Mouse (Mus musculus) adrenal gland, adult 18-20 months (tissue): ENCODE measurements around the gene Zfp981. TPM values are rescaled to one million over a fixed set of nuclear protein-coding genes. Genes with fewer than 3 reads are reported as not detected.

Experiments used
- total RNA-seq, 2 experiments: library from RNA; stranded (reverse); gene quantifications; 1 replicate in 1 of 2; 2 replicates in 1 of 2; pipeline ENCODE4 v1.2.3; 2021

Zfp981 gene
- total RNA-seq, 2 experiments from 2014 or later = 0.19 to 1.9 TPM

Other genes starting within 250 kb of the Zfp981 start
- gene Zfp992, start 53.0 kb upstream of the Zfp981 start, total RNA-seq = 1 to 10 TPM; 1.8 to 2.2 TPM
- gene Zfp993, start 108.9 kb downstream of the Zfp981 start, total RNA-seq = 1 to 10 TPM; 3.5 to 4.2 TPM